Mouse (Mus musculus) midbrain, embryonic 13.5 days (tissue): ENCODE results near the gene Fbxo11. TPM values are rescaled to one million over a fixed set of nuclear protein-coding genes. Genes with fewer than 3 reads are reported as not detected.
A peak's percentile ranks its signal among the peaks of the same experiment; 100 is the strongest.
"Not testable (repeated sequence)": the region's sequence is repeated elsewhere in the genome, so short reads cannot be mapped to it uniquely, and the experiment has no call there.

Experiments
- ATAC-seq: fragments of 200-750 bp; cut with Nextera tagmentation; 2 replicates; pipeline ENCODE4 v1.8.0; 2017; ENCODE audit warnings: mild to moderate bottlenecking, moderate TSS enrichment, moderate library complexity
- H3K27ac ChIP-seq: fragments of 300-500 bp; sonication (generic); 2 replicates; pipeline ENCODE4 v1.5.1; 2015; ENCODE audit warnings: inconsistent platforms, mild to moderate bottlenecking, moderate library complexity
- H3K27me3 ChIP-seq: fragments of 300-500 bp; sonication (generic); 2 replicates; pipeline ENCODE4 v1.6.1; 2015; ENCODE audit warnings: mild to moderate bottlenecking, inconsistent platforms
- H3K36me3 ChIP-seq: fragments of 300-500 bp; sonication (generic); 2 replicates; pipeline ENCODE4 v1.6.1; 2015; ENCODE audit warnings: mild to moderate bottlenecking, inconsistent platforms
- H3K4me1 ChIP-seq: fragments of 300-500 bp; sonication (generic); replicated peaks from 2 replicates; pipeline ENCODE4 v1.6.1; 2015; ENCODE audit warnings: inconsistent platforms
- H3K4me2 ChIP-seq: fragments of 300-500 bp; sonication (generic); replicated peaks from 2 replicates; pipeline ENCODE4 v1.6.1; 2015; ENCODE audit warnings: moderate library complexity, mild to moderate bottlenecking, inconsistent platforms
- H3K4me3 ChIP-seq: fragments of 300-500 bp; sonication (generic); replicated peaks from 2 replicates; pipeline ENCODE4 v1.5.1; 2015; ENCODE audit warnings: mild to moderate bottlenecking, inconsistent platforms
- H3K9ac ChIP-seq: fragments of 300-500 bp; sonication (generic); replicated peaks from 2 replicates; pipeline ENCODE4 v1.6.1; 2015; ENCODE audit warnings: mild to moderate bottlenecking, inconsistent platforms
- H3K9me3 ChIP-seq: fragments of 300-500 bp; sonication (generic); 2 replicates; pipeline ENCODE4 v1.6.1; 2016; ENCODE audit warnings: mild to moderate bottlenecking, inconsistent platforms
- WGBS: fragments of 180-500 bp; shearing (Covaris S2); methylation state at CpG from one replicate; pipeline ENCODE4 v1.1.7; 2015; 5-methylcytosine and 5-hydroxymethylcytosine counted together
- polyA plus RNA-seq: library from polyadenylated mRNA; unstranded; fragments of >200 nt; fragmentation: Nextera tagmentation; extraction: Ambion mirVana; gene quantifications from 2 replicates; pipeline ENCODE4 v1.2.1, GENCODE M21; 2015

The Fbxo11 gene
- polyA plus RNA-seq, 1 experiment from 2014 or later, result 30.7 TPM

- 90% methylated on average over 3 of the region's 3 CpGs for WGBS
- ATAC-seq, result no peak
- H3K9me3 ChIP-seq, result no peaks in the 10 kb centered on the region
- H3K4me1 ChIP-seq, result peaks cover 5% of the 10 kb centered on the region
- H3K27ac ChIP-seq, result no peak overlapping the region
- no peak overlapping the region for H3K4me2 ChIP-seq
- no peak overlapping the region for H3K4me3 ChIP-seq
- peaks cover 81% of the 10 kb centered on the region for H3K36me3 ChIP-seq
- no peak overlapping the region for H3K9ac ChIP-seq
- H3K27me3 ChIP-seq, result no peaks in the 10 kb centered on the region
These were observed 72.9 kb downstream of the Fbxo11 start for GRCm38 (mm10) chr17:87992154-87992553.

- no peak for ATAC-seq
- 60% methylated on average over 6 of the region's 6 CpGs for WGBS
- Histone ChIP-seq H3K4me2 (no peak overlapping the region), H3K9ac (0 out of 2 replicates have a peak overlapping the region, but pooled peaks have one; percentile 40), H3K27ac (0 out of 2 replicates have a peak overlapping the region, but pooled peaks have one; percentile 11), H3K4me3 (no peak overlapping the region), H3K9me3 (no peaks in the 10 kb centered on the region), H3K4me1 (peaks cover 6% of the 10 kb centered on the region), H3K27me3 (no peaks in the 10 kb centered on the region), H3K36me3 (peaks cover 90% of the 10 kb centered on the region)
These were observed 77.6 kb downstream of the Fbxo11 start for GRCm38 (mm10) chr17:87987507-87987906.

GRCm38 (mm10) chr17:87985916-87986315 lies 79.2 kb downstream of the Fbxo11 start:
- H3K4me1 ChIP-seq, result peaks cover 6% of the 10 kb centered on the region
- H3K9ac ChIP-seq, result no peak overlapping the region
- WGBS, result 90% methylated on average over 8 of the region's 8 CpGs
- H3K4me3 ChIP-seq, result no peak overlapping the region
- H3K27ac ChIP-seq, result no peak overlapping the region
- H3K9me3 ChIP-seq, result no peaks in the 10 kb centered on the region
- no peak overlapping the region for H3K4me2 ChIP-seq
- H3K36me3 ChIP-seq, result peaks cover 85% of the 10 kb centered on the region
- no peaks in the 10 kb centered on the region for H3K27me3 ChIP-seq
- ATAC-seq, result no peak

GRCm38 (mm10) chr17:87984440-87985214 lies 80.5 kb downstream of the Fbxo11 start:
- Histone ChIP-seq H3K27ac (no peak overlapping the region), H3K27me3 (no peaks in the 10 kb centered on the region), H3K9ac (no peak overlapping the region), H3K4me2 (no peak overlapping the region), H3K4me3 (no peak overlapping the region), H3K36me3 (peaks cover 81% of the 10 kb centered on the region), H3K4me1 (peaks cover 6% of the 10 kb centered on the region), H3K9me3 (no peaks in the 10 kb centered on the region)
- ATAC-seq, result no peak
- 95% methylated on average over 20 of the region's 20 CpGs for WGBS

GRCm38 (mm10) chr17:87983313-87983712 lies 81.8 kb downstream of the Fbxo11 start:
- Histone ChIP-seq H3K27ac (no peak overlapping the region), H3K4me1 (peaks cover 6% of the 10 kb centered on the region), H3K9ac (no peak overlapping the region), H3K36me3 (peaks cover 68% of the 10 kb centered on the region), H3K4me2 (no peak overlapping the region), H3K4me3 (no peak overlapping the region), H3K9me3 (no peaks in the 10 kb centered on the region), H3K27me3 (no peaks in the 10 kb centered on the region)
- WGBS, result 87% methylated on average over 4 of the region's 4 CpGs
- no peak for ATAC-seq

- Histone ChIP-seq H3K4me2 (no peak overlapping the region), H3K9me3 (no peaks in the 10 kb centered on the region), H3K4me1 (peaks cover under 1% of the 10 kb centered on the region; the same call in 1 of the 2 replicates), H3K27me3 (no peaks in the 10 kb centered on the region), H3K27ac (no peak overlapping the region), H3K9ac (no peak overlapping the region), H3K4me3 (no peak overlapping the region), H3K36me3 (peaks cover 60% of the 10 kb centered on the region)
- WGBS, result 90% methylated on average over 3 of the region's 3 CpGs
- ATAC-seq, result no peak
These were observed 83.0 kb downstream of the Fbxo11 start for GRCm38 (mm10) chr17:87982112-87982511.

- ATAC-seq, H3K9ac ChIP-seq, H3K4me3 ChIP-seq, H3K27me3 ChIP-seq, H3K9me3 ChIP-seq, H3K27ac ChIP-seq, H3K4me2 ChIP-seq: not testable (repeated sequence)
- Histone ChIP-seq H3K4me1 (peaks cover 14% of the 10 kb centered on the region), H3K36me3 (peaks cover 37% of the 10 kb centered on the region)
- 92% methylated on average over 1 of the region's 1 CpGs for WGBS
These were observed 85.4 kb downstream of the Fbxo11 start for GRCm38 (mm10) chr17:87979696-87980095.

GRCm38 (mm10) chr17:87976927-87977326 lies 88.2 kb downstream of the Fbxo11 start:
- H3K27ac ChIP-seq, H3K9me3 ChIP-seq, H3K4me3 ChIP-seq, H3K4me2 ChIP-seq, H3K27me3 ChIP-seq, ATAC-seq, H3K9ac ChIP-seq: not testable (repeated sequence)
- Histone ChIP-seq H3K4me1 (peaks cover 19% of the 10 kb centered on the region), H3K36me3 (peaks cover 13% of the 10 kb centered on the region)
- WGBS, result 93% methylated on average over 4 of the region's 4 CpGs

GRCm38 (mm10) chr17:87976154-87976806 lies 88.8 kb downstream of the Fbxo11 start:
- H3K9me3 ChIP-seq, result no peaks in the 10 kb centered on the region

GRCm38 (mm10) chr17:87975229-87975853 lies 89.8 kb downstream of the Fbxo11 start:
- H3K4me3 ChIP-seq, result peak overlapping the region; percentile 96
- H3K27me3 ChIP-seq, result peaks cover 3% of the 10 kb centered on the region; the same call in 1 of the 2 replicates
- H3K4me1 ChIP-seq, result peaks cover 19% of the 10 kb centered on the region
- no peaks in the 10 kb centered on the region for H3K9me3 ChIP-seq
- under 1% methylated on average over 64 of the region's 68 CpGs for WGBS
- peak overlapping the region; percentile 88 for H3K27ac ChIP-seq
- H3K9ac ChIP-seq, result peak overlapping the region; percentile 93
- H3K4me2 ChIP-seq, result peak overlapping the region; percentile 88
- ATAC-seq, result peak; percentile 78
- H3K36me3 ChIP-seq, result peaks cover 6% of the 10 kb centered on the region

More at GRCm38 (mm10) chr17:87976154-87976806, 88.8 kb downstream of the Fbxo11 start:
- no peak for ATAC-seq
- Histone ChIP-seq H3K4me2 (peak overlapping the region; percentile 88), H3K27me3 (peaks cover 3% of the 10 kb centered on the region; the same call in 1 of the 2 replicates), H3K9ac (peak overlapping the region; percentile 93; the same call in 1 of the 2 replicates), H3K27ac (no peak overlapping the region), H3K4me3 (peak overlapping the region; percentile 96), H3K4me1 (peaks cover 19% of the 10 kb centered on the region), H3K36me3 (peaks cover 11% of the 10 kb centered on the region)
- WGBS, result 78% methylated on average over 9 of the region's 9 CpGs

GRCm38 (mm10) chr17:87974629-87975228 lies 90.4 kb downstream of the Fbxo11 start, which contains the start of gene Msh6:
Gene Msh6, plus strand, starts transcription at chr17:87975062.
- Histone ChIP-seq H3K4me3 (peak within 1 kb of the TSS; percentile 96), H3K27me3 (peaks cover 3% of the 10 kb centered on the region; the same call in 1 of the 2 replicates), H3K9me3 (no peaks in the 10 kb centered on the region), H3K27ac (peak within 1 kb of the TSS; percentile 88), H3K9ac (peak within 1 kb of the TSS; percentile 93), H3K36me3 (peaks cover 4% of the 10 kb centered on the region), H3K4me1 (peaks cover 19% of the 10 kb centered on the region), H3K4me2 (peak within 1 kb of the TSS; percentile 88)
- peak; percentile 99 for ATAC-seq
- under 1% methylated on average over 59 of the region's 63 CpGs for WGBS
